Mouse (Mus musculus): ENCODE measurements around the gene Abcb6. TPM values are rescaled to one million over a fixed set of nuclear protein-coding genes. Genes with fewer than 3 reads are reported as not detected.

The Abcb6 gene
- polyA plus RNA-seq, 2 experiments: 41.4 to 48.9 TPM

GRCm38 (mm10) chr1:75168472-75169464, 11.4 kb downstream of the Abcb6 start, which contains the start of gene Zfand2b:
Gene Zfand2b (plus strand): TSS chr1:75168646.
- peaks cover 19 to 24% of the 10 kb centered on the region in 2 experiments for H3K4me1 ChIP-seq (replicated peaks; ENCODE audit: control insufficient read depth in 2 of 2, insufficient read depth in 2 of 2, low read length in 1 of 2)
- no peaks in the 10 kb centered on the region for H3K9me3 ChIP-seq (ENCODE audit: control insufficient read depth, low read length)
- no peaks in the 10 kb centered on the region for H3K27me3 ChIP-seq (ENCODE audit: control insufficient read depth, insufficient read depth, low read length)
- H3K36me3 ChIP-seq (replicated peaks; ENCODE audit: control insufficient read depth, insufficient read depth, low read depth): peaks cover 43% of the 10 kb centered on the region
- peak; percentile 97 for ATAC-seq (ENCODE audit: insufficient read depth)
- H3K4me3 ChIP-seq (ENCODE audit: insufficient read depth in 1 of 2, low read depth in 2 of 2, low read length in 2 of 2): peak within 1 kb of the TSS; percentile 73
- 2% methylated on average over 59 of the region's 59 CpGs for WGBS (ENCODE audit: insufficient replicate concordance)
- DNase-seq (ENCODE audit: low read depth in 3 of 3, low spot score in 3 of 3): peak; percentile 93 to 95 (median 93)
- peak within 1 kb of the TSS; percentile 91 for H3K27ac ChIP-seq
- peak within 1 kb of the TSS; percentile 77 for H3K9ac ChIP-seq (replicated peaks)
- H3K4me2 ChIP-seq (ENCODE audit: low read depth): peak within 1 kb of the TSS; percentile 85
- TF ChIP-seq CTCF (IDR thresholded peaks at IDR 0.05; ENCODE audit: low read depth) (peak; percentile 28; the same call in 1 of the 2 replicates), EP300 (IDR thresholded peaks at IDR 0.05; ENCODE audit: low read depth) (peak; percentile 1; the same call in 1 of the 2 replicates)

- 8% methylated on average over 7 of the region's 7 CpGs for WGBS (ENCODE audit: insufficient replicate concordance)
- TF ChIP-seq CTCF (IDR thresholded peaks at IDR 0.05; ENCODE audit: low read depth) (no peak), EP300 (IDR thresholded peaks at IDR 0.05; ENCODE audit: low read depth) (no peak)
- Histone ChIP-seq H3K4me2 (ENCODE audit: low read depth) (peak overlapping the region; percentile 85), H3K9me3 (ENCODE audit: control insufficient read depth, low read length) (no peaks in the 10 kb centered on the region), H3K4me1 (replicated peaks; ENCODE audit: control insufficient read depth in 2 of 2, insufficient read depth in 2 of 2, low read length in 1 of 2) (peaks cover 19 to 24% of the 10 kb centered on the region in 2 experiments), H3K9ac (replicated peaks) (peak overlapping the region; percentile 77), H3K36me3 (replicated peaks; ENCODE audit: control insufficient read depth, insufficient read depth, low read depth) (peaks cover 36% of the 10 kb centered on the region), H3K27me3 (ENCODE audit: control insufficient read depth, insufficient read depth, low read length) (no peaks in the 10 kb centered on the region), H3K27ac (peak overlapping the region; percentile 91), H3K4me3 (ENCODE audit: insufficient read depth in 1 of 2, low read depth in 2 of 2, low read length in 2 of 2) (peak overlapping the region; percentile 63 to 73)
- DNase-seq (ENCODE audit: low read depth in 3 of 3, low spot score in 3 of 3) (no peak), ATAC-seq (ENCODE audit: insufficient read depth) (peak; percentile 22)
Measured at GRCm38 (mm10) chr1:75168093-75168471, 12.1 kb downstream of the Abcb6 start.

GRCm38 (mm10) chr1:75160256-75160617, 20.0 kb downstream of the Abcb6 start:
- no peak for TF ChIP-seq CTCF (IDR thresholded peaks at IDR 0.05; ENCODE audit: low read depth)
- no peak for TF ChIP-seq EP300 (IDR thresholded peaks at IDR 0.05; ENCODE audit: low read depth)
- H3K36me3 ChIP-seq (replicated peaks; ENCODE audit: control insufficient read depth, insufficient read depth, low read depth): no peaks in the 10 kb centered on the region
- H3K27ac ChIP-seq: peak overlapping the region; percentile 83
- 15% methylated on average over 4 of the region's 4 CpGs for WGBS (ENCODE audit: insufficient replicate concordance)
- 0 out of 2 replicates have a peak overlapping the region, but pooled peaks have one; percentile 0 for H3K9ac ChIP-seq (replicated peaks)
- no peak overlapping the region for H3K4me3 ChIP-seq (ENCODE audit: insufficient read depth in 1 of 2, low read depth in 2 of 2, low read length in 2 of 2)
- H3K4me1 ChIP-seq (replicated peaks; ENCODE audit: control insufficient read depth in 2 of 2, insufficient read depth in 2 of 2, low read length in 1 of 2): peaks cover 25 to 29% of the 10 kb centered on the region in 2 experiments
- H3K4me2 ChIP-seq (ENCODE audit: low read depth): peak overlapping the region; percentile 28
- no peaks in the 10 kb centered on the region for H3K9me3 ChIP-seq (ENCODE audit: control insufficient read depth, low read length)
- DNase-seq (ENCODE audit: low read depth in 3 of 3, low spot score in 3 of 3) (no peak), ATAC-seq (ENCODE audit: insufficient read depth) (peak; percentile 72)
- no peaks in the 10 kb centered on the region for H3K27me3 ChIP-seq (ENCODE audit: control insufficient read depth, insufficient read depth, low read length)

- Histone ChIP-seq H3K27me3 (ENCODE audit: control insufficient read depth, insufficient read depth, low read length) (no peaks in the 10 kb centered on the region), H3K4me1 (replicated peaks; ENCODE audit: control insufficient read depth in 2 of 2, insufficient read depth in 2 of 2, low read length in 1 of 2) (peaks cover 25 to 34% of the 10 kb centered on the region in 2 experiments), H3K4me2 (ENCODE audit: low read depth) (peak overlapping the region; percentile 28), H3K9me3 (ENCODE audit: control insufficient read depth, low read length) (no peaks in the 10 kb centered on the region), H3K4me3 (ENCODE audit: insufficient read depth in 1 of 2, low read depth in 2 of 2, low read length in 2 of 2) (no peak overlapping the region), H3K36me3 (replicated peaks; ENCODE audit: control insufficient read depth, insufficient read depth, low read depth) (no peaks in the 10 kb centered on the region), H3K9ac (replicated peaks) (peak overlapping the region; percentile 33), H3K27ac (peak overlapping the region; percentile 83)
- ATAC-seq (ENCODE audit: insufficient read depth): peak; percentile 92
- TF ChIP-seq CTCF (IDR thresholded peaks at IDR 0.05; ENCODE audit: low read depth) (no peak), EP300 (IDR thresholded peaks at IDR 0.05; ENCODE audit: low read depth) (peak; percentile 89)
- peak; percentile 53 to 63 (median 61) for DNase-seq (ENCODE audit: low read depth in 3 of 3, low spot score in 3 of 3)
- WGBS (ENCODE audit: insufficient replicate concordance): 23% methylated on average over 5 of the region's 5 CpGs
Measured at GRCm38 (mm10) chr1:75159540-75160255, 20.5 kb downstream of the Abcb6 start.
